Mouse (Mus musculus) layer of hippocampus, postnatal 10 days (tissue): ENCODE results near the gene Tjp3. TPM values are rescaled to one million over a fixed set of nuclear protein-coding genes. Genes with fewer than 3 reads are reported as not detected.

Experiments
- DNase-seq, 2 experiments: peaks; one replicate each; pipeline ENCODE4 v3.0.0; 2021; ENCODE audit warnings: low spot score in 2 of 2
- total RNA-seq, 2 experiments: library from RNA; stranded (reverse); gene quantifications; 2 replicates each; pipeline ENCODE4 v1.2.3; 2021

Gene Tjp3
- total RNA-seq, 2 experiments from 2014 or later: 1.4 to 2.3 TPM

DNA sequence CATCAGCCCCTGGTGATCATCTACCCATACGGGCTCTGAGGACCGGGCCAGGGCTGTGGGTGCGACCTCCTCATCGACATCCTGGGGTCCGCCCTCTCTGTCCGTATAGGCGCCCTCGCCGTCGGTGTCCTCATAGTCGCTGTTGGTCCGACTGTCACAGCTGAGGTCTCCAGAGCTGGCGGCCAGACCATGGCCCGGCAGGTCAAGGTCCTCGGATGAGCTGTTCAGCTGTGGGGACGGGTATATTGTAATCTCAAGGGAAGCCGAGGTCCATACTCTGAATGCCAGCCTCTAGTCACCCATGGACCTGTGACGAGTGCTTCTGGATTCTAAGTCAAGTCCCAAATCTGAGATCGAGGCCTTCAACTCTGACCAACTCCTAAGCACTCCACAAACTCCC, 17.5 kb downstream of the Tjp3 start:
- no peak for DNase-seq

DNA sequence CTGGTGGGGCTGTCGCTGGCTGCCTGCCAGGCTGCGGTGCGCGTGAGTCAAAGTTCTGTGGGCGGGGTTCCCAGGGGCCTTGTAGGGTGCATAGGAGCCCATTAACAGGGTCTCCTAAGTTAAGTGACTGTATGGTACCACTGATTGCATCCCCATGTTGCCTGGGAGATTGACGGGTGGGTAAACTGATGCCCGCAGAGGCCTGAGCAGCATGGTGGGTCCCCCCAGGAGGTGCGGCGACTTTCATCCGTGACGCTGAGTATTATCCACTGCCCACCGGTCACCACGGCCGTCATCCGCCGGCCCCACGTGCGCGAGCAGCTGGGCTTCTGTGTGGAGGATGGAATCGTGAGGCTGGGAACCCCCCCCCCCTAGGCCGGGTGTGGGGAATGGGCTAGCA, 19.0 kb downstream of the Tjp3 start:
- DNase-seq: no peak

GRCm38 (mm10) chr10:81268643-81269412, 22.6 kb downstream of the Tjp3 start:
- no peak for DNase-seq

DNA sequence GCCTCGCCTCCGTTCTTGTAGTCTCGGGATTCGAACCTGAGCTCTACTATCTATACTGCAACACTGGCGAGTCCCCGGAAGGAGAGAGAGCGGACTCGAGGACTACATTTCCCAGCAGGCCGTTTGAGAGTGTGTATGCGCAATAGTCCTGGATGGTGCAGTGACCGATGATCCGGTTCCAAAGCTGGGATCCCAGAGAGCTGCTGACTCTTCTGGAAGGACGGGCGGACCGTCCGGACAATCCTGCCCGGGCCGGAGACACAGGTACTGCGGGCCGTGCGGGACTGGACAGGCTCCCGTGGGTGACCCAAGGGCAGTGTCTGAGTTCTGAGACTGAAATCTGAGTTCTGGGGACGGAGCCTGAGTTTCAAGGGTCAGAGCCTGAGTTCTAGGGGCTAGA, 23.3 kb downstream of the Tjp3 start:
- peak; percentile 75 to 78 for DNase-seq

DNA sequence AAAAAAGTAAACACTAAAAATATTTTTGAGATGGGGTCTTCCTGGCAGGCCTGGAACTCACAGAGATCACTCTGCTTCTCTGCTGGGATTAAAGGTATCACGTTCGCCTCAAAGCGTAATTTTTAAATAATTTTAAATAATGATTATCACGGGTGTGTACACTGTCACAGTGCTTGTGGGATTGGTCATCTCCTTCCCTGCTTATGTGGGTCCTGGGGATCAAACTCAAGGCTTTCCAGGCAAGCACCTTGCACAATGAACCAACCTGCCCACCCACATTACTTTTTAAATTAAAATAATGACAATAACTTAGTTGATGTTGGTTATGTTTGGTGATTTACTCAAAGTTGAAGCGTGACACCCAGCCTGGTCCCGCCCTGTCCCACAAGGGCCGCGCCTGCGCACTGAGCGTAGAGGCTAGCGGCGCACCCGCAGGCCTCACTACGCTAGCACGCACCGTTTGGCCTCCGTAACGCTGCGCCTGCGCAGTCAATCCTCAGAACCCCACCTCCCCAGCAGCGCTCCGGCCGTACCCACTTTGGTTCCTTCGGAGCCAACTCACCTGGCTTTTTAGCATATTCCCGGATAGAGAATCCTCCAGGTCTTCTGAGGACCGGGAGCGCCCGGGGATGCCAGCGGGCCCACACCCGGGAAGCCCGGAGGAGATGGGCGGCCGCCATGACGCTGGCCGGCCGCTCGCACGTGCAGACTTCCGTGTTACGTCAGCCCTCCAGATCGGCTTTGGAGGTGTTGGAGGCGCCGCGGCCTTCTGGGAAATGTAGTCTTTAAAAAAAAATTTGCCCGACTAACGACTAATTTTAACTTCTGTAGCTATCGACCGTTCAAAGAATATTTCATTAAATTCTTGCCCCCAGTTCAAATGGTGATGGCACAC, 24.9 kb downstream of the Tjp3 start, which contains the start of the genes Mrpl54 and Apba3:
Mrpl54 (minus strand) TSS at position 724 of the 895 bp plus-strand sequence.
Apba3 (plus strand) TSS at position 750 of the 895 bp plus-strand sequence.
- DNase-seq: peak; percentile 94 to 96

DNA sequence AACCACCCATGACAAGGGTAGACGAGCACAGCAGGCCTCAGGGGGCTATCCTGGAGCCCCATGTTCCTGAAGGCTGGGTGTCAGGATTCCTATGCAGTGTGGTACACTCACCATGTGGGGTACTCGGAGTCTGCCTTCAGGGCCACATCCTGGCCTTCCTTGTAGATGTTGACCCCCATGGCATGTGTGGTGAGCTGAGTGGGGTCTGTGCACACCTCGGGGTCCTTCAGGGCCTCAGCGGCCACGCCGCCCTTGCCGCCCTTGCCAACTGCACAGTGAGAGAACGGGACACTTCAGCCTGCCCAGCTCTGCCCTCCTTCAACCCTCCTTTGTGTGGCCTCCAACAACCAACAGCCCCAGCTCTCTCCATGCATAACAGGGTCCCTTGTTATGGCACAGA, 25.8 kb downstream of the Tjp3 start:
- no peak for DNase-seq

GRCm38 (mm10) chr10:81261025-81261424, 30.4 kb downstream of the Tjp3 start:
- DNase-seq: no peak

GRCm38 (mm10) chr10:81259225-81259884, 32.0 kb downstream of the Tjp3 start:
- peak in 1 of 2 experiments; percentile 49 for DNase-seq

DNA sequence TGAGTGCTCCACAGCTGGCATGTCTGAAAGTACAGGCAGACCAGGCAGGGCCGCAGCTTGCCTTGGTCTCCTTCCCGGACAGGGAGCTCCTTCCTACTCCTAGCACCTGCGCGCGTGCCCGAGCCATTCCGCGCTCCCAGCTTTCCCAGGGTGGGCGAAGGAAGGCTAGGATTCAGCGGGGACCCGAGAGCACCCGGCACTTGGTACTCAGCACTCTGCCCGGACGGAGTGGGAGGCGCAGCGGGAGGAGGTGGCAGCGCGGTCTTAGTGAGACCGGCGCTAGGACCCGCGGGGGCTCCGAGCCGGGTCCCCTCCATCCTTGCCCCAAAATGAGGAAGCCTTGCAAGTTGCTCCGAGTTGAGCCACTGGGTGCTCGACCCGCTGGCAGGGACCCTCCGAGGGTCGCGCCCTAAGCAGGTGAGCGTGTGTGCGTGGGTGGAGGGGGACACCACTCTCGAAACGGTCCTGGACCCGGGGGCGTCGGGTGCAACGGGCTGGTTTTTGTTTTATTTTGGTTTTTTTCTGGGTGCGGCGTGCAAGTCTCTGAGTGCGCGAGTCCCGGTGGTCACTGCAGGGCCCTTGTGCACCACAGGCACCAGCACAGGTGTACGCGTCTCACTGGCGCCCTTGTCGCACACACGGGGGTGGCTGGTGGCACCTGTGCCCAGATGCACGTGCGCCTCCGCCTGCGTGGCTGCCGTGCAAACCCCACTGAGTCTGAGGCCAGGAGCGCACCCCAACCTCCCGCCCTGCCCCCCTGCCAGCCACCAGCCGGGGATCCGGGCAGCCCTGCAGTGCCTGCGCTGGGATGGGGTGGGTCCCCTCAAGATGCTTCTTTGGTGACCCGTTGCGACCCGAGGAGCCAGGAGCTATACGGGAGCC, 34.0 kb downstream of the Tjp3 start:
- peak; percentile 53 to 66 for DNase-seq

DNA sequence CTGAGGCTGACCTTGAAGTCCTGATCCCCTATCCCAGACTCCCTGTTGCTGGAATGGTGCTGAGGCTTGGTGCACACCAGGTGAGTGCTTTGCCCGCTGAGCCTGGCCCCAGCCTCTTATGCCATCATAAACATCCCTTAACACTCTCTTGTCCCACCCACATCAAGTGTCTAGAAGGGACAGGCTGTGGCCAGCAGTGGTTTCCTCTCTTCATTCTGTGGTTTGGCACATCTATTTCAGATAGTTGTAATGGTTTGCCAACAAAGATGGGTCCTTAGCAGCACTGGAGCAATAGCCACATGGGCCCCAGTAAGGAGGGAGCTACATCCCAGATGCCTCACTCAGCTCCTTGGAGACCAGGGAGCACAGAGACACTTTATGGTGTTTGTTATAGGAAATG, 36.5 kb downstream of the Tjp3 start:
- DNase-seq: no peak

DNA sequence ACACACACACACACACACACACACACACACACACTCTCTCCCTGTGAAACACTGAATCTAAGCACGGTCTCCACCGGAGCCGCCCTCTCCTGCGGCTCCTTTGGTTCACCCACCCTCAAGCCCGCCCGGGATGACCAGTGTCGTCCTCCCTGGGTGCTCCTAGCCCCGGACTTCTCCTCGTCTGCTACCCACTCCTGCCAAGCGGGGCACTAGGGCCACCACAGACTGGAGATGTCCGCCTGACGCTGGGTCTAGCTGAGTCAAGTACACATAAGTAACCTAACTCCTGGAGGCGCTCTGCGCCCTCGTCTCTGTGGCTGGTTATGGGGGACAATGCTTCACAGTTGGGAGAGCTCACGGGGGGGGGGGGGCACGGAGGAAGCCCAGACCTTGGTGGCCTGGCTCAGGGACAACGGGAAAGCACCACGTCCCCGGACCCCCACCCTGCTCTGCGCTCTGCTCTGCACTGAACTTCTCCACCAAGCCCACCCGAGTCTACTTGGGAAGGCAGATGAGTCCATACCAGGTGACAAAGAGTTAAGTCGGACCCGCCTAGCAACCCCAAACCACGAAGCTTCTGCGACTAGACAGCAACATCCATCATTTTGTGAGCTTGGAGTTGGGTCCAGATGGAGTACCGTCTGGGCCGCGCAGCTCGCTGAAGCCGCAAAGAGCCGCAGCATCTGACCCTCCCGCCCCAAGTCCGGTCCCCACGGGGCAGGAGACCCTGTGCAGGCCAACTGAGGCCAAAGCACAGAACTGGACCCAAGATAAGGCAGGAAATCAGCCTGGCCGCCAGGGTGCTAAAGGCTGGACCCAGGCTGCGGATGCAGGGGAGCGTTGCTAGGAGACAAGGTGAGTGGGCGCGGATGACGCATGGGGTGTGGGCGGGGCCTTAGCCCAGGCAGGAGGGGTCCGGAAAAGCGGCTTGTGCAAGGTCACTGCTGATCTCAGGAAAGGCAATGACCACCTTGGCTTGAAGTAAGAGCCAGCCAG, 38.7 kb downstream of the Tjp3 start, which contains the start of gene Matk:
Matk (plus strand) TSS at position 512 of the 996 bp plus-strand sequence.
- peak; percentile 80 to 83 for DNase-seq

DNA sequence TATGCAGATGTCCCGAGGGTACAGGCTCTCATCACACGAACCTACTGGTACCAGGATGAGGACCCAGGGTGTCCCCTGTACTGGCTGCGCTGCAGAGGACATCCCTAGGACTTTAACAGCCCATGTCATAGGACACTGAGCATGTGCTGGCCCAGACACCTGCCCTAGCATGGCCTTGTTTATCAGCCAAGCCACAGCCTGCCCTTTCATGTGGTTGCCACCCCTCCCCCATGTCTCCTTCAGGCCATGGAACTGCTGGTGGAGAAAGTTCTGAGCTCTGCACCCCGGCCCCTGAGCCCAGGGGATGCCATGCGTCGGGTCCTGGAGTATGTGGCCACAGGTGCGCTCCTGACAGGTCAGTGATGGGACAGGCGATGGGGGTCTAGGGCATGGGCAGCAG, 41.9 kb downstream of the Tjp3 start:
- DNase-seq: no peak

DNA sequence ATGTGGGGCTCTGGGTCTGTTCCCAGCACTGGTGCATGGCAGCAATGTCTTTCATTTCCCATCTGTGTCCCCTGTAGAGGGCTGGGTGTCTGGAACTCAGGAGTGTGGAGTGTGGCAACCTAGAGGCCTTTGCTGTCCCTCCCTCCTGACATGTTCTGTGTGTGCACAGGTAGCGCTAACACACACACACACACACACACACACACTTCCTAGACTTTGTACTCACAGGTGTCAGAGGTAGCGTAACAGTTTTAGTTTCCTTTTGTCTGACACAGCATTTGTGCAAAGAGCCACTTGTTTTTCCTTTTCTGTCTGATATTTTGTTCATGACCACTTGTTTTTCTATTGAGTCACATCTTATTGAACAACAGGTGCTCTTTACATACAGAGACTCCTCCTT, 43.6 kb downstream of the Tjp3 start:
- DNase-seq: no peak

GRCm38 (mm10) chr10:81245166-81245565, 46.2 kb downstream of the Tjp3 start:
- DNase-seq: no peak

DNA sequence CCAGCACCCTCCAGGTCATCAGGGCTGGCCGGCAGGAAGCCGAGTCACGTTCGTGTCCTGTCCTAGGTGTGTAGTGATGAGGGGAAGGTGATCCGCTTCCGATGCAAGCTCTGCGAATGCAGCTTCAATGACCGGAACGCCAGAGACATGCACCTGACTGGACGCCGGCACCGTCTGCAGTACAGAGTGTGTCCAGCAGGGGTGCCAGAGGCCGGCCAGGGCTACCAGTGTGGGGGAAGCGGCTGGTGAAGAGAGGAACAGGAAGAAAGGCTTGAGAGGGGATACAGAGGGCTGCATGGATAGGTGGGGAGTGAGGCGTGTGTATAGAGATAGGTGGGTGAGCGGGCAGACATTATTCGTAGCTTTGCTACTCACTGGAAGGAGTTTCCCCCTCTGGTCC, 46.8 kb downstream of the Tjp3 start:
- DNase-seq: peak; percentile 88 to 89

- DNase-seq: no peak
Observed at GRCm38 (mm10) chr10:81244146-81244545, 47.2 kb downstream of the Tjp3 start.

DNA sequence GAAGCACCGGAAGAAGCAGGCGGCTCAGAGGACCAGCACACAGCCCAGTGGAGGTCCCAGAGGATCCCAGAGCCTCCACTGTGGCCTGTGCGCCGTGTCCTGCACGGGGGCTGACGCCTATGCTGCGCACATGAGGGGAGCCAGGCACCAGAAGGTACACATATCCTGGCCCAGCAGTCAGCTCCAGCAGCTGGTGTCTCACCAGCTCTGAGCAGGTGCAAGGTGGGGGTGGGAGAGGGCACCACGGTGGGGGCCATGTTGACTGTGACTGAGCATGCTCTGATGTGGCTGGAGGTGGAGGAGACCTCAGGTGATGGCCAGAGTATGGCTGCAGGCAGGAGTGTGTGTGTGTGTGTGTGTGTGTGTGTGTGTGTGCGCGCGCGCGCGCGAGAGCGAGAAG, 49.4 kb downstream of the Tjp3 start:
- no peak for DNase-seq

- DNase-seq: peak; percentile 76 to 78
Observed at GRCm38 (mm10) chr10:81240876-81241275, 50.5 kb downstream of the Tjp3 start.

GRCm38 (mm10) chr10:81238618-81239017, 52.8 kb downstream of the Tjp3 start:
- DNase-seq: no peak
